In the genomic region with DNA sequence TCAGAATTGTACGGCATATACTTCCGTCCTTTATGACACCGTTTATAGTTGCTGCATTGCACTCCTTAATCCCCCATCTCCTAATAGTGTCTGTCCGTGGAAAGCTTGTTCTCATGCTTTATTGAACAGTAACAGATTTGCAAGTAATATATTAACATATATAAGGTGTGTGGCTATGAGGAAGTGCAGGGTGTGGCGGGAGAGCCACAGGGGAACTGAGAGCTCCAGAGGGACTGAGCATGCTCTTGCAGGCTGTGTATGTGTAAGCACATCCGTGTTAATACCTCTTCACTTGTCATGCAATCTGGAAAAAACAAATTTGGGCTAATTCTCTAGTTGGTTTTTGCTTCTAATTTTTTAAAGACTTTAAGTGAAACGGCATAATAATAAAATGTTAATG, we compare ENCODE assay signal across 28 mouse cellular contexts.
DNase-seq lines count a peak whose midpoint lies in the region; ATAC-seq and TF ChIP-seq lines count a peak whose summit lies in the region.
"Had no signal": no experiment of that assay in that cellular context is flagged by ENCODE, and none has a peak within 500 bp of the region (broad histone marks: within the 10 kb centered on the region; RNA-seq: fewer than 3 reads in every experiment).

No protein-coding gene starts in this region.

- TF ChIP-seq RAD21 in MEL (IDR thresholded peaks at IDR 0.05; ENCODE audit: low read depth, low read length) = no peak

- no peaks in the 10 kb centered on the region for H3K9me3 ChIP-seq in MEL (replicated peaks; ENCODE audit: insufficient read depth, low read length)
- H3K9me3 ChIP-seq in intestine, embryonic 16.5 days (ENCODE audit: control insufficient read depth, low read length) = no peaks in the 10 kb centered on the region
- H3K9me3 ChIP-seq in midbrain, embryonic 11.5 days (ENCODE audit: control insufficient read depth, low read length) = no peaks in the 10 kb centered on the region
- H3K9me3 ChIP-seq: embryonic facial prominence, embryonic 10.5 days; embryonic facial prominence, embryonic 15.5 days; forebrain, embryonic 12.5 days; heart, embryonic 13.5 days; hindbrain, embryonic 15.5 days; liver, embryonic 12.5 days; midbrain, embryonic 13.5 days had no signal

- H3K79me2 ChIP-seq in MEL (ENCODE audit: control insufficient read depth, insufficient read depth, low read length, poor library complexity) = no peaks in the 10 kb centered on the region

- no peak for TF ChIP-seq EP300 in MEL (IDR thresholded peaks at IDR 0.05; ENCODE audit: low read depth in 1 of 2, low read length in 2 of 2)

- 0 out of 2 replicates have a peak overlapping the region, but pooled peaks have one; percentile 14 for H3K4me2 ChIP-seq in intestine, embryonic 16.5 days (ENCODE audit: low read depth, low read length)
- no peak overlapping the region for H3K4me2 ChIP-seq in midbrain, embryonic 11.5 days
- H3K4me2 ChIP-seq: embryonic facial prominence, embryonic 15.5 days; forebrain, embryonic 12.5 days; heart, embryonic 13.5 days; hindbrain, embryonic 15.5 days; liver, embryonic 12.5 days; midbrain, embryonic 13.5 days had no signal

- peaks cover 0 to 19% of the 10 kb centered on the region in 2 experiments; a peak in 2 of 4 replicates for H3K36me3 ChIP-seq in MEL (ENCODE audit: control insufficient read depth in 1 of 2, insufficient read depth in 2 of 2, low read length in 2 of 2)
- H3K36me3 ChIP-seq in intestine, embryonic 16.5 days (ENCODE audit: control insufficient read depth, insufficient read depth, low read length) = no peaks in the 10 kb centered on the region
- H3K36me3 ChIP-seq in midbrain, embryonic 11.5 days (ENCODE audit: control insufficient read depth, insufficient read depth, low read length) = no peaks in the 10 kb centered on the region
- H3K36me3 ChIP-seq: embryonic facial prominence, embryonic 10.5 days; embryonic facial prominence, embryonic 15.5 days; forebrain, embryonic 12.5 days; heart, embryonic 13.5 days; hindbrain, embryonic 15.5 days; liver, embryonic 12.5 days; midbrain, embryonic 13.5 days had no signal

- H3K27ac ChIP-seq in MEL (ENCODE audit: control insufficient read depth, low read depth, low read length) = no peak overlapping the region
- 0 out of 2 replicates have a peak overlapping the region, but pooled peaks have one; percentile 39 for H3K27ac ChIP-seq in intestine, embryonic 16.5 days (ENCODE audit: low read length)
- no peak overlapping the region for H3K27ac ChIP-seq in midbrain, embryonic 11.5 days (ENCODE audit: low read depth, low read length)
- H3K27ac ChIP-seq: embryonic facial prominence, embryonic 10.5 days; embryonic facial prominence, embryonic 15.5 days; forebrain, embryonic 12.5 days; heart, embryonic 13.5 days; hindbrain, embryonic 15.5 days; liver, embryonic 12.5 days; midbrain, embryonic 13.5 days had no signal

- no peaks in the 10 kb centered on the region for H3K27me3 ChIP-seq in MEL (ENCODE audit: control insufficient read depth in 1 of 2, insufficient read depth in 2 of 2, low read length in 2 of 2)
- no peaks in the 10 kb centered on the region for H3K27me3 ChIP-seq in intestine, embryonic 16.5 days (replicated peaks; ENCODE audit: control insufficient read depth, insufficient read depth, low read length)
- H3K27me3 ChIP-seq in midbrain, embryonic 11.5 days (ENCODE audit: control insufficient read depth, insufficient read depth, low read length) = no peaks in the 10 kb centered on the region
- H3K27me3 ChIP-seq: embryonic facial prominence, embryonic 15.5 days; forebrain, embryonic 12.5 days; heart, embryonic 13.5 days; hindbrain, embryonic 15.5 days; liver, embryonic 12.5 days; midbrain, embryonic 13.5 days had no signal

- WGBS in intestine, embryonic 16.5 days = 58% methylated on average over 7 of the region's 7 CpGs
- WGBS in midbrain, embryonic 11.5 days = 90% methylated on average over 7 of the region's 7 CpGs

- peaks cover 3 to 26% of the 10 kb centered on the region in 2 experiments for H3K4me1 ChIP-seq in MEL (ENCODE audit: control insufficient read depth in 1 of 2, insufficient read depth in 2 of 2, low read length in 2 of 2)
- H3K4me1 ChIP-seq in intestine, embryonic 16.5 days (ENCODE audit: control insufficient read depth, insufficient read depth, low read length) = peaks cover 13% of the 10 kb centered on the region; the same call in 1 of the 2 replicates
- no peaks in the 10 kb centered on the region for H3K4me1 ChIP-seq in midbrain, embryonic 11.5 days (ENCODE audit: control insufficient read depth, insufficient read depth, low read length)
- H3K4me1 ChIP-seq: embryonic facial prominence, embryonic 10.5 days; embryonic facial prominence, embryonic 15.5 days; forebrain, embryonic 12.5 days; hindbrain, embryonic 15.5 days; midbrain, embryonic 13.5 days had no signal

- peak; percentile 50 for DNase-seq in heart, adult 11 months
- no peak for DNase-seq in heart, adult 18-20 months
- DNase-seq in MEL (ENCODE audit: low read depth, low spot score) = peak; percentile 51
- DNase-seq in cerebellum, adult 18-20 months = no peak
- no peak for DNase-seq in midbrain, embryonic 11.5 days (ENCODE audit: low spot score, missing footprints)
- DNase-seq: adrenal gland, adult 8-10 months; cerebellum, adult 9-11 months; gastrocnemius, postnatal 25 days; heart, postnatal 10 days; kidney, postnatal 25 days; liver, postnatal 0 days; retina, postnatal 1 day; right cerebral cortex, postnatal 14 days; thymus, adult 2 months; thymus, postnatal 36 days had no signal

- peak; percentile 91 for ATAC-seq in intestine, embryonic 16.5 days
- ATAC-seq in neutrophil, adult 5-6 weeks (ENCODE audit: extremely low read depth, insufficient number of reproducible peaks, low FRiP score, poor library complexity, severe bottlenecking) = peak; percentile 69; the same call in 1 of the 2 replicates
- no peak for ATAC-seq in midbrain, embryonic 11.5 days (ENCODE audit: low FRiP score)
- no peak for ATAC-seq in cerebellum, adult (ENCODE audit: insufficient number of reproducible peaks, low FRiP score, low TSS enrichment)
- ATAC-seq: CD4-positive, CD25-positive, alpha-beta regulatory T cell, adult 4 months; inflammation-experienced regulatory T-cells, adult 6 months; liver, embryonic 12.5 days; liver, postnatal 0 days; lung, postnatal 0 days; midbrain, embryonic 13.5 days had no signal

- TF ChIP-seq POLR2A in MEL (IDR thresholded peaks at IDR 0.05; ENCODE audit: control insufficient read depth in 1 of 2, insufficient read depth in 1 of 2, low read depth in 1 of 2, low read length in 2 of 2, poor library complexity in 1 of 2) = no peak

- H3K9ac ChIP-seq in MEL (ENCODE audit: control insufficient read depth, low read depth, low read length, poor library complexity, severe bottlenecking) = no peak overlapping the region
- no peak overlapping the region for H3K9ac ChIP-seq in intestine, embryonic 16.5 days (ENCODE audit: low read depth, low read length)
- H3K9ac ChIP-seq in midbrain, embryonic 11.5 days (ENCODE audit: low read length) = no peak overlapping the region
- H3K9ac ChIP-seq: embryonic facial prominence, embryonic 15.5 days; forebrain, embryonic 12.5 days; heart, embryonic 13.5 days; hindbrain, embryonic 15.5 days; liver, embryonic 12.5 days; liver, postnatal 0 days; midbrain, embryonic 13.5 days had no signal

- TF ChIP-seq CTCF in MEL (IDR thresholded peaks at IDR 0.05 in 2 of 3, conservative IDR thresholded peaks at IDR 0.05 in 1 of 3; ENCODE audit: control insufficient read depth in 1 of 3, insufficient read depth in 1 of 3, low read depth in 2 of 3, low read length in 3 of 3, poor library complexity in 1 of 3, severe bottlenecking in 1 of 3) = no peak

- H3K4me3 ChIP-seq in MEL (ENCODE audit: control insufficient read depth in 1 of 2, insufficient read depth in 1 of 2, low read depth in 2 of 2, low read length in 2 of 2) = no peak overlapping the region
- H3K4me3 ChIP-seq in intestine, embryonic 16.5 days (ENCODE audit: low read length) = no peak overlapping the region
- H3K4me3 ChIP-seq in midbrain, embryonic 11.5 days (ENCODE audit: low read depth, low read length) = no peak overlapping the region
- H3K4me3 ChIP-seq: embryonic facial prominence, embryonic 10.5 days; embryonic facial prominence, embryonic 15.5 days; forebrain, embryonic 12.5 days; heart, embryonic 13.5 days; hindbrain, embryonic 15.5 days; liver, embryonic 12.5 days; midbrain, embryonic 13.5 days had no signal

TF ChIP-seq in MEL, 35 proteins besides CTCF, POLR2A, EP300 and RAD21:
- peak; percentile 55 for TF ChIP-seq NRF1 (IDR thresholded peaks at IDR 0.05; ENCODE audit: insufficient read depth, low read depth, low read length, poor library complexity, severe bottlenecking)
- no peak for TF ChIP-seq MAFK (IDR thresholded peaks at IDR 0.05; ENCODE audit: borderline replicate concordance, low read depth, low read length)
- TF ChIP-seq GATA1 (IDR thresholded peaks at IDR 0.05; ENCODE audit: low read depth, low read length) = 0 out of 2 replicates have a peak, but pooled peaks have one; percentile 2

Comparison
In these comparisons a context has a peak if more than half of its experiments do, and no peak if none do; other contexts are left out.
1. DNase-seq: peak in heart, adult 11 months (single experiment) and MEL (single experiment); none in heart, adult 18-20 months (0 of 2), cerebellum, adult 18-20 months (0 of 2) and midbrain, embryonic 11.5 days (single experiment).
2. ATAC-seq: peak in intestine, embryonic 16.5 days (single experiment) and neutrophil, adult 5-6 weeks (single experiment); none in midbrain, embryonic 11.5 days (single experiment) and cerebellum, adult (single experiment).